Mouse (Mus musculus): Measurements from ENCODE around the gene Proser1.

DNA sequence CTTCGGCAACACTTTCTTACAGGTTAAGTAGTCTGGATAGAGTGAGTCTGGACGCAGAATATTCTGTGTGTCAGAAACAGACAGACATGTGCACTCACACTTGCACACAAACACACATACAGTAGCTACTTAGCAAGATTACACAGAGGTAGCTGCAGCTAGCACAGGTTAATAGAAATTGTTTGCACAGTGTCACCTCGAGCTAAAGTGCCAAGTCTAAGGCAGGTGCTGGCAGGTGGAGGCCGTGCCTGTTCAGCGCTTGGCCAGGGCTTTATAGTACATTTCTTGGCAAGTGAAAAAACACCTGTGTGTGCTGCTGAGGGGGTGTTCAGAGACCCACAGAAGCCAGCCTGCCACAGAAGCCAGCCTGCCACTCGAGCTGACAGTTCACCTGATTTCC is 66.8 kb downstream of the Proser1 start:
- no peak for TF ChIP-seq POLR2A (IDR thresholded peaks at IDR 0.05; ENCODE audit: insufficient read length, low read depth)
- no peak for TF ChIP-seq POLR2AphosphoS2 (IDR thresholded peaks at IDR 0.05; ENCODE audit: insufficient read length, low read depth)
- no peak for TF ChIP-seq REST (IDR thresholded peaks at IDR 0.05; ENCODE audit: insufficient read depth, insufficient read length)
- TF ChIP-seq TCF12 (IDR thresholded peaks at IDR 0.05; ENCODE audit: insufficient read depth, poor library complexity, severe bottlenecking) = no peak
- TF ChIP-seq CEBPB (IDR thresholded peaks at IDR 0.05; ENCODE audit: insufficient read depth, poor library complexity, severe bottlenecking) = no peak
- no peak for TF ChIP-seq SRF (IDR thresholded peaks at IDR 0.05; ENCODE audit: control insufficient read depth, insufficient read length, low read depth)

Measured in myocyte (in vitro differentiated cells).